Mouse (Mus musculus): ENCODE data around the gene Nes. TPM values are rescaled to one million over a fixed set of nuclear protein-coding genes. Genes with fewer than 3 reads are reported as not detected.
A peak's percentile ranks its signal among the peaks of the same experiment; 100 is the strongest.

The Nes gene
- polyA plus RNA-seq, 1 experiment from 2014 or later: 9.4 TPM

GRCm38 (mm10) chr3:87960191-87960585, 10.7 kb upstream of the Nes start:
- no peak for ATAC-seq
- Histone ChIP-seq H3K9me3 (ENCODE audit: control insufficient read depth, low read length) (no peaks in the 10 kb centered on the region), H3K4me1 (ENCODE audit: control insufficient read depth, insufficient read depth, low read length) (0 out of 2 replicates have a peak, but pooled peaks cover 3% of the 10 kb centered on the region), H3K9ac (ENCODE audit: low read depth, low read length) (peak overlapping the region; percentile 67), H3K4me3 (ENCODE audit: low read length) (peak overlapping the region; percentile 54), H3K36me3 (ENCODE audit: control insufficient read depth, insufficient read depth, low read length) (no peaks in the 10 kb centered on the region), H3K27ac (ENCODE audit: low read length) (peak overlapping the region; percentile 87), H3K27me3 (replicated peaks; ENCODE audit: control insufficient read depth, insufficient read depth, low read length) (no peaks in the 10 kb centered on the region), H3K4me2 (ENCODE audit: low read depth, low read length) (peak overlapping the region; percentile 84)
- 9% methylated on average over 10 of the region's 10 CpGs for WGBS

GRCm38 (mm10) chr3:87960586-87961191, 10.2 kb upstream of the Nes start:
- Histone ChIP-seq H3K27ac (ENCODE audit: low read length) (peak overlapping the region; percentile 87), H3K9me3 (ENCODE audit: control insufficient read depth, low read length) (no peaks in the 10 kb centered on the region), H3K4me2 (ENCODE audit: low read depth, low read length) (peak overlapping the region; percentile 84), H3K4me1 (ENCODE audit: control insufficient read depth, insufficient read depth, low read length) (0 out of 2 replicates have a peak, but pooled peaks cover 3% of the 10 kb centered on the region), H3K36me3 (ENCODE audit: control insufficient read depth, insufficient read depth, low read length) (no peaks in the 10 kb centered on the region), H3K4me3 (ENCODE audit: low read length) (peak overlapping the region; percentile 54), H3K9ac (ENCODE audit: low read depth, low read length) (peak overlapping the region; percentile 67), H3K27me3 (replicated peaks; ENCODE audit: control insufficient read depth, insufficient read depth, low read length) (no peaks in the 10 kb centered on the region)
- under 1% methylated on average over 27 of the region's 27 CpGs for WGBS
- ATAC-seq: peak; percentile 97

- H3K36me3 ChIP-seq (ENCODE audit: control insufficient read depth, insufficient read depth, low read length): no peaks in the 10 kb centered on the region
- H3K9ac ChIP-seq (ENCODE audit: low read depth, low read length): peak overlapping the region; percentile 82
- peaks cover 42% of the 10 kb centered on the region for H3K4me1 ChIP-seq (ENCODE audit: control insufficient read depth, insufficient read depth, low read length)
- peak overlapping the region; percentile 45; the same call in 1 of the 2 replicates for H3K27ac ChIP-seq (ENCODE audit: low read length)
- WGBS: 1% methylated on average over 21 of the region's 21 CpGs
- peak; percentile 18; the same call in 1 of the 2 replicates for ATAC-seq
- H3K4me3 ChIP-seq (ENCODE audit: low read length): peak overlapping the region; percentile 64
- 0 out of 2 replicates have a peak, but pooled peaks cover 4% of the 10 kb centered on the region for H3K27me3 ChIP-seq (replicated peaks; ENCODE audit: control insufficient read depth, insufficient read depth, low read length)
- no peaks in the 10 kb centered on the region for H3K9me3 ChIP-seq (ENCODE audit: control insufficient read depth, low read length)
- peak overlapping the region; percentile 93 for H3K4me2 ChIP-seq (ENCODE audit: low read depth, low read length)
Measured at GRCm38 (mm10) chr3:87970184-87970938, 517 bp upstream of the Nes start.

- WGBS: 2% methylated on average over 58 of the region's 60 CpGs
- H3K27ac ChIP-seq (ENCODE audit: low read length): peak overlapping the region; percentile 74
Measured at GRCm38 (mm10) chr3:87971489-87972202, 768 bp downstream of the Nes start.

GRCm38 (mm10) chr3:87972203-87972664, 1.4 kb downstream of the Nes start:
- Histone ChIP-seq H3K4me2 (ENCODE audit: low read depth, low read length) (peak overlapping the region; percentile 93), H3K9me3 (ENCODE audit: control insufficient read depth, low read length) (no peaks in the 10 kb centered on the region), H3K4me1 (ENCODE audit: control insufficient read depth, insufficient read depth, low read length) (peaks cover 42% of the 10 kb centered on the region), H3K36me3 (ENCODE audit: control insufficient read depth, insufficient read depth, low read length) (no peaks in the 10 kb centered on the region), H3K9ac (ENCODE audit: low read depth, low read length) (peak overlapping the region; percentile 82), H3K27ac (ENCODE audit: low read length) (0 out of 2 replicates have a peak overlapping the region, but pooled peaks have one; percentile 17), H3K27me3 (replicated peaks; ENCODE audit: control insufficient read depth, insufficient read depth, low read length) (0 out of 2 replicates have a peak, but pooled peaks cover 4% of the 10 kb centered on the region), H3K4me3 (ENCODE audit: low read length) (peak overlapping the region; percentile 64)
- 20% methylated on average over 8 of the region's 8 CpGs for WGBS
- no peak for ATAC-seq

More at GRCm38 (mm10) chr3:87971489-87972202, 768 bp downstream of the Nes start:
- peak overlapping the region; percentile 82 for H3K9ac ChIP-seq (ENCODE audit: low read depth, low read length)
- H3K27me3 ChIP-seq (replicated peaks; ENCODE audit: control insufficient read depth, insufficient read depth, low read length): 0 out of 2 replicates have a peak, but pooled peaks cover 4% of the 10 kb centered on the region
- H3K9me3 ChIP-seq (ENCODE audit: control insufficient read depth, low read length): no peaks in the 10 kb centered on the region
- peak; percentile 12 for ATAC-seq
- H3K4me1 ChIP-seq (ENCODE audit: control insufficient read depth, insufficient read depth, low read length): peaks cover 42% of the 10 kb centered on the region
- peak overlapping the region; percentile 64 for H3K4me3 ChIP-seq (ENCODE audit: low read length)
- H3K36me3 ChIP-seq (ENCODE audit: control insufficient read depth, insufficient read depth, low read length): no peaks in the 10 kb centered on the region
- H3K4me2 ChIP-seq (ENCODE audit: low read depth, low read length): peak overlapping the region; percentile 93

GRCm38 (mm10) chr3:87972776-87973175, 1.9 kb downstream of the Nes start:
- no peaks in the 10 kb centered on the region for H3K9me3 ChIP-seq (ENCODE audit: control insufficient read depth, low read length)
- WGBS: 24% methylated on average over 5 of the region's 5 CpGs
- H3K9ac ChIP-seq (ENCODE audit: low read depth, low read length): peak overlapping the region; percentile 82
- no peak for ATAC-seq
- 0 out of 2 replicates have a peak, but pooled peaks cover 4% of the 10 kb centered on the region for H3K27me3 ChIP-seq (replicated peaks; ENCODE audit: control insufficient read depth, insufficient read depth, low read length)
- no peaks in the 10 kb centered on the region for H3K36me3 ChIP-seq (ENCODE audit: control insufficient read depth, insufficient read depth, low read length)
- H3K4me2 ChIP-seq (ENCODE audit: low read depth, low read length): peak overlapping the region; percentile 93
- peaks cover 42% of the 10 kb centered on the region for H3K4me1 ChIP-seq (ENCODE audit: control insufficient read depth, insufficient read depth, low read length)
- H3K27ac ChIP-seq (ENCODE audit: low read length): peak overlapping the region; percentile 33; the same call in 1 of the 2 replicates
- H3K4me3 ChIP-seq (ENCODE audit: low read length): peak overlapping the region; percentile 64

- peak overlapping the region; percentile 14; the same call in 1 of the 2 replicates for H3K27ac ChIP-seq (ENCODE audit: low read length)
- peak overlapping the region; percentile 93 for H3K4me2 ChIP-seq (ENCODE audit: low read depth, low read length)
- H3K36me3 ChIP-seq (ENCODE audit: control insufficient read depth, insufficient read depth, low read length): no peaks in the 10 kb centered on the region
- 51% methylated on average over 14 of the region's 14 CpGs for WGBS
- peak; percentile 0; the same call in 1 of the 2 replicates for ATAC-seq
- H3K4me1 ChIP-seq (ENCODE audit: control insufficient read depth, insufficient read depth, low read length): peaks cover 42% of the 10 kb centered on the region
- H3K4me3 ChIP-seq (ENCODE audit: low read length): peak overlapping the region; percentile 64
- H3K27me3 ChIP-seq (replicated peaks; ENCODE audit: control insufficient read depth, insufficient read depth, low read length): 0 out of 2 replicates have a peak, but pooled peaks cover 4% of the 10 kb centered on the region
- peak overlapping the region; percentile 47; the same call in 1 of the 2 replicates for H3K9ac ChIP-seq (ENCODE audit: low read depth, low read length)
- no peaks in the 10 kb centered on the region for H3K9me3 ChIP-seq (ENCODE audit: control insufficient read depth, low read length)
Measured at GRCm38 (mm10) chr3:87973593-87974380, 2.9 kb downstream of the Nes start.

- Histone ChIP-seq H3K4me3 (ENCODE audit: low read length) (peak overlapping the region; percentile 64; the same call in 1 of the 2 replicates), H3K4me1 (ENCODE audit: control insufficient read depth, insufficient read depth, low read length) (peaks cover 42% of the 10 kb centered on the region)
- WGBS: 24% methylated on average over 12 of the region's 12 CpGs
Measured at GRCm38 (mm10) chr3:87974381-87974987, 3.6 kb downstream of the Nes start.

More at GRCm38 (mm10) chr3:87974381-87974987, 3.6 kb downstream of the Nes start:
- peak overlapping the region; percentile 93 for H3K4me2 ChIP-seq (ENCODE audit: low read depth, low read length)
- 0 out of 2 replicates have a peak, but pooled peaks cover 4% of the 10 kb centered on the region for H3K27me3 ChIP-seq (replicated peaks; ENCODE audit: control insufficient read depth, insufficient read depth, low read length)
- H3K27ac ChIP-seq (ENCODE audit: low read length): peak overlapping the region; percentile 14; the same call in 1 of the 2 replicates
- no peaks in the 10 kb centered on the region for H3K9me3 ChIP-seq (ENCODE audit: control insufficient read depth, low read length)
- H3K36me3 ChIP-seq (ENCODE audit: control insufficient read depth, insufficient read depth, low read length): no peaks in the 10 kb centered on the region
- 0 out of 2 replicates have a peak overlapping the region, but pooled peaks have one; percentile 47 for H3K9ac ChIP-seq (ENCODE audit: low read depth, low read length)
- peak; percentile 17; the same call in 1 of the 2 replicates for ATAC-seq
